Mouse (Mus musculus) Patski (cell line): ENCODE results near the gene Fam83e. TPM values are rescaled to one million over a fixed set of nuclear protein-coding genes. Genes with fewer than 3 reads are reported as not detected.

Source experiments
- ATAC-seq: fragments of 100-300 bp; one replicate; pipeline ENCODE4 v1.8.0; 2021
- CTCF ChIA-PET: fragments of 350-600 bp; sonication (Branson Sonifier 250); formaldehyde crosslinking; loops from one replicate; lab custom pipeline; 2022; ENCODE audit warnings: inconsistent platforms; lab: Charles Lee
- POLR2A ChIA-PET: fragments of 350-600 bp; sonication (Branson Sonifier 250); formaldehyde crosslinking; loops from one replicate; lab custom pipeline; 2022; ENCODE audit warnings: antibody characterized with exemption, inconsistent platforms; lab: Charles Lee
- DNase-seq: peaks from one replicate; pipeline ENCODE4 v3.0.0-alpha.2; 2011; ENCODE audit warnings: low read depth, low spot score
- H3K27me3 ChIP-seq: fragments of 371-371 bp; one replicate; pipeline ENCODE4 v1.5.1; 2021
- CTCF ChIP-seq: fragments of 100-300 bp; IDR thresholded peaks from one replicate; pipeline ENCODE4 v1.5.1; 2021
- in situ Hi-C: fragments of 300-500 bp; cut with MboI; formaldehyde crosslinking; loops from 3 replicates; pipeline ENCODE4 v1.11.1; 2018; ENCODE audit warnings: low pct_unique_long_range_greater_than_20kb, mixed read lengths
- polyA plus RNA-seq: library from polyadenylated mRNA; unstranded; gene quantifications from one replicate; pipeline ENCODE4 v1.2.3, GENCODE M21; 2021

Gene Fam83e
- polyA plus RNA-seq, 1 experiment from 2014 or later: 0.04 TPM

DNA sequence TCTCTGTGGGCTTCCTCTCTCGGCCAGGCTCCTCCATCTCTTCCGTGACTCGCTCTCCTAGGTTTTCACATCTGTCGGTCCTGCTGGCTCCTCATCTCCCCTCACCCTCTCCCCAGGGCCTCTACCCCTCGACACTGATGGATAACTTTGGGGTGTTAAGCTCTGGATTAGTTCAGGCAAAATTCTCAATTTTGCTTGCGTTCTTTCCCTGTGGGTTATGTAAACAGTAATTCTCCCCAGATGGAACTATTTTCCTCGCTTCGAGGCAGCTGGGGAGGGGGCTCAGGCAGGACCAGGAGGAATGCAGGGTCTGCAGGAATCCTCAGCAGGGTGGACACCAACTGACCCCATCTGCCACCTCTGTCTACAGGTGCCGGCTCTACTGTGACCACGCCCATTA lies 35.2 kb upstream of the Fam83e start:
- DNase-seq (no peak), ATAC-seq (no peak)
- ChIA-PET CTCF (interaction anchor here (1.0 to 1.5 kb wide), 2 partner anchors 12 to 15 kb away, joined by 3 read pairs; no protein-coding TSS in a partner anchor), POLR2A (interaction anchor here (0.6 kb wide), 1 partner anchor 31 kb away, joined by 3 read pairs; no protein-coding TSS in a partner anchor)
- no peak for TF ChIP-seq CTCF
- in situ Hi-C loops: loop anchor here (10.0 kb wide), 1 partner anchor 121 kb away; no protein-coding TSS in a partner anchor
- H3K27me3 ChIP-seq: no peaks in the 10 kb centered on the region

GRCm38 (mm10) chr7:45686841-45687240 lies 34.2 kb upstream of the Fam83e start:
- no peak for TF ChIP-seq CTCF
- H3K27me3 ChIP-seq: no peaks in the 10 kb centered on the region
- ChIA-PET CTCF (no interaction called here), POLR2A (no interaction called here)
- ATAC-seq: no peak
- DNase-seq: no peak
- in situ Hi-C loops: loop anchor here (10.0 kb wide), 1 partner anchor 122 kb away; no protein-coding TSS in a partner anchor

GRCm38 (mm10) chr7:45689099-45689498 lies 31.9 kb upstream of the Fam83e start:
- TF ChIP-seq CTCF: no peak
- no peak for ATAC-seq
- ChIA-PET POLR2A (interaction anchor here (0.5 to 1.5 kb wide), 2 partner anchors 12 to 63 kb away, joined by 3 to 5 read pairs; no protein-coding TSS in a partner anchor), CTCF (interaction anchor here (1.5 to 2.1 kb wide), 2 partner anchors 8 to 11 kb away, joined by 3 to 9 read pairs; no protein-coding TSS in a partner anchor)
- in situ Hi-C loops: loop anchor here (10.0 kb wide), 1 partner anchor 124 kb away; no protein-coding TSS in a partner anchor
- DNase-seq: no peak
- no peaks in the 10 kb centered on the region for H3K27me3 ChIP-seq

- in situ Hi-C loops: loop anchor here (10.0 kb wide), 1 partner anchor 125 kb away; no protein-coding TSS in a partner anchor
- CTCF ChIA-PET: interaction anchor here (1.0 to 2.1 kb wide), 4 partner anchors 9 to 96 kb away, joined by 3 to 9 read pairs (median 4); no protein-coding TSS in a partner anchor
Observed at GRCm38 (mm10) chr7:45689800-45690199, 31.2 kb upstream of the Fam83e start.

GRCm38 (mm10) chr7:45692364-45692763 lies 28.6 kb upstream of the Fam83e start:
- TF ChIP-seq CTCF: no peak
- DNase-seq (no peak), ATAC-seq (no peak)
- in situ Hi-C loops: no loop called here
- POLR2A ChIA-PET: interaction anchor here (0.7 to 1.0 kb wide), 2 partner anchors 15 to 64 kb away, joined by 3 read pairs; no protein-coding TSS in a partner anchor
- no peaks in the 10 kb centered on the region for H3K27me3 ChIP-seq
- CTCF ChIA-PET: interaction anchor here (2.8 kb wide), 1 partner anchor 9 kb away, joined by 6 read pairs; no protein-coding TSS in a partner anchor

More at GRCm38 (mm10) chr7:45689800-45690199, 31.2 kb upstream of the Fam83e start:
- ATAC-seq: no peak
- H3K27me3 ChIP-seq: no peaks in the 10 kb centered on the region
- no peak for TF ChIP-seq CTCF
- POLR2A ChIA-PET: interaction anchor here (0.5 to 1.5 kb wide), 3 partner anchors 11 to 64 kb away, joined by 3 to 5 read pairs (median 5); partner anchors contain the start of gene Car11
- no peak for DNase-seq

GRCm38 (mm10) chr7:45693921-45694591 lies 27.0 kb upstream of the Fam83e start, which contains the start of gene Sec1:
Gene Sec1, minus strand, starts transcription at chr7:45694402.
- ChIA-PET POLR2A (interaction anchor here (0.7 kb wide), 2 partner anchors 13 to 24 kb away, joined by 3 read pairs; no protein-coding TSS in a partner anchor), CTCF (interaction anchor here (2.6 kb wide), 1 partner anchor 11 kb away, joined by 10 read pairs; the partner anchor contains the start of gene Ntn5)
- no peak for ATAC-seq
- in situ Hi-C loops: no loop called here
- no peak for DNase-seq
- no peaks in the 10 kb centered on the region for H3K27me3 ChIP-seq
- TF ChIP-seq CTCF: no peak

DNA sequence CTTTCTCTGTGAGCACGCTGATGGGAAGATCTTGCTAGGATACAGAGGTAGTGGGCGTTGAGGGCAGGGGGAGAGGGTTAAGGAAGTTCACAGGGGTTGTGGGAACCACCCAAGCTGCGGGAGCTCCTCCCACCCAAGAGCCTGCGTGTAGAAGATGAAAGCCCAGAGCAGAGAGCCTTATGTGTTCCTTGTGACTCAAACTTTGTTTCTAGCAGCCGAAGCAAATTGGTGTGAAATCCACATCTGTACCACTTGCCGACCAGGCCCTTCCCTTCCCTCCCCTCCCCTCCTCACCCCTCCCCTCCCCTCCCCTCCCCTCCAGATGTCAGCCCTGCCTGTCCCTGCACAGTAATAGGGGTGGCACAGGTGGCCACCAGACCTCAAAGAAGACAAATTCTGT lies 25.9 kb upstream of the Fam83e start:
- no peak for TF ChIP-seq CTCF
- H3K27me3 ChIP-seq: no peaks in the 10 kb centered on the region
- ATAC-seq (no peak), DNase-seq (no peak)
- POLR2A ChIA-PET: interaction anchor here (0.7 kb wide), 1 partner anchor 12 kb away, joined by 3 read pairs; no protein-coding TSS in a partner anchor
- in situ Hi-C loops: no loop called here
- CTCF ChIA-PET: interaction anchor here (2.6 kb wide), 1 partner anchor 12 kb away, joined by 10 read pairs; the partner anchor contains the start of gene Ntn5

GRCm38 (mm10) chr7:45697894-45698293 lies 23.1 kb upstream of the Fam83e start:
- in situ Hi-C loops: no loop called here
- POLR2A ChIA-PET: no interaction called here
- CTCF ChIA-PET: interaction anchor here (1.2 kb wide), 1 partner anchor 12 kb away, joined by 3 read pairs; no protein-coding TSS in a partner anchor
- no peak for ATAC-seq
- H3K27me3 ChIP-seq: no peaks in the 10 kb centered on the region
- no peak for TF ChIP-seq CTCF
- DNase-seq: no peak

DNA sequence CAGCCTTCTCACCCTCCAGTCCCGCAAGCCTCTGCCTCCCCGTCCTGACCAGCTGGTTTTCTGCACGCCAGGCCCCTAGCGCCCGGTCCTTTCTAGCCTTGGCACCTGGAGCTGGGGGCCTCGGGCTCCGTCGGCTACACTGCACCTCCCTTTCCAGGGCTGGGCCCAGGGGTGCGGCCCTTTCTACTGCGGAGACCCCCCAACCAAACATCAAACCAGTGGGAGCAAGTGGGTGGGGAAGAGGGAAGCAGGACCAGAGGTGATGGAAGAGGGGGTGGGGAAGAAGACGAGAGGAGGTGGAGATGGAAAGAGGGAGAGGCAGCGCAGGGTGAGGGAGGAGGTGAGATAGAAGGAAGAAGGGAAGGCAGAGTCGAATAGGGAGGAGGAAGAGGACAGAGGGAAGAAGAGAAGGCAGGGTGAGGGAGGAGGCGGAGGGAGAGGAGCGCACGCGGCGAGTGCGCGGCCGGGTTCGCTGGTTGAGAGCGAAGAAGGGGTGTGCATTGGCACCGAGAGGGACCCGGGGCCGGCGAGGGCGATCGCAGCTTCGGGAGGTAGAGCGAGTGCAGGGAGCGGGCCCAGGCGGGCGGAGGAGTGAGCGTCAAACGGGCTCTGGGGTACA lies 21.4 kb upstream of the Fam83e start, which contains the start of gene Car11:
Gene Car11, plus strand, starts transcription at position 321 of the 619 bp plus-strand sequence.
- ATAC-seq (no peak), DNase-seq (no peak)
- no peak for TF ChIP-seq CTCF
- in situ Hi-C loops: loop anchor here (25.0 kb wide), 1 partner anchor 837 kb away; the partner anchor contains the start of genes Pnkp and Ptov1
- ChIA-PET POLR2A (interaction anchor here (0.6 to 2.2 kb wide), 3 partner anchors 9 to 217 kb away, joined by 4 to 5 read pairs (median 5); no protein-coding TSS in a partner anchor), CTCF (interaction anchor here (4.9 kb wide), 1 partner anchor 17 kb away, joined by 31 read pairs; the partner anchor contains the start of gene Ntn5)
- H3K27me3 ChIP-seq: no peaks in the 10 kb centered on the region
